Mouse (Mus musculus) neural tube, embryonic 12.5 days (tissue): ENCODE data around the gene Dppa3. TPM values are rescaled to one million over a fixed set of nuclear protein-coding genes. Genes with fewer than 3 reads are reported as not detected.
A peak's percentile ranks its signal among the peaks of the same experiment; 100 is the strongest.

Source experiments
- ATAC-seq: fragments of 200-750 bp; cut with Nextera tagmentation; 2 replicates; pipeline ENCODE4 v1.8.0; 2017; ENCODE audit warnings: low read depth, mild to moderate bottlenecking, moderate TSS enrichment, moderate library complexity; ENCODE audit not compliant: low FRiP score
- H3K27ac ChIP-seq: fragments of 300-500 bp; sonication (generic); 2 replicates; pipeline ENCODE4 v1.5.1; 2016
- H3K27me3 ChIP-seq: fragments of 300-500 bp; sonication (generic); replicated peaks from 2 replicates; pipeline ENCODE4 v1.6.1; 2016; ENCODE audit warnings: mild to moderate bottlenecking
- H3K36me3 ChIP-seq: fragments of 300-500 bp; sonication (generic); 2 replicates; pipeline ENCODE4 v1.6.1; 2016; ENCODE audit warnings: mild to moderate bottlenecking
- H3K4me1 ChIP-seq: fragments of 300-500 bp; sonication (generic); 2 replicates; pipeline ENCODE4 v1.6.1; 2016
- H3K4me2 ChIP-seq: fragments of 300-500 bp; sonication (generic); replicated peaks from 2 replicates; pipeline ENCODE4 v1.6.1; 2016; ENCODE audit warnings: mild to moderate bottlenecking
- H3K4me3 ChIP-seq: fragments of 300-500 bp; sonication (generic); 2 replicates; pipeline ENCODE4 v1.5.1; 2016
- H3K9ac ChIP-seq: fragments of 300-500 bp; sonication (generic); 2 replicates; pipeline ENCODE4 v1.6.1; 2016; ENCODE audit warnings: mild to moderate bottlenecking
- H3K9me3 ChIP-seq: fragments of 300-500 bp; sonication (generic); 2 replicates; pipeline ENCODE4 v1.6.1; 2016; ENCODE audit warnings: mild to moderate bottlenecking
- WGBS: fragments of 180-500 bp; shearing (Covaris S2); methylation state at CpG from one replicate; pipeline ENCODE4 v1.1.7; 2016; 5-methylcytosine and 5-hydroxymethylcytosine counted together
- polyA plus RNA-seq: library from polyadenylated mRNA; unstranded; fragments of >200 nt; fragmentation: Nextera tagmentation; extraction: Ambion mirVana; gene quantifications from 2 replicates; pipeline ENCODE4 v1.2.1, GENCODE M21; 2016

Gene Dppa3
- polyA plus RNA-seq = not detected in 2 replicates

DNA sequence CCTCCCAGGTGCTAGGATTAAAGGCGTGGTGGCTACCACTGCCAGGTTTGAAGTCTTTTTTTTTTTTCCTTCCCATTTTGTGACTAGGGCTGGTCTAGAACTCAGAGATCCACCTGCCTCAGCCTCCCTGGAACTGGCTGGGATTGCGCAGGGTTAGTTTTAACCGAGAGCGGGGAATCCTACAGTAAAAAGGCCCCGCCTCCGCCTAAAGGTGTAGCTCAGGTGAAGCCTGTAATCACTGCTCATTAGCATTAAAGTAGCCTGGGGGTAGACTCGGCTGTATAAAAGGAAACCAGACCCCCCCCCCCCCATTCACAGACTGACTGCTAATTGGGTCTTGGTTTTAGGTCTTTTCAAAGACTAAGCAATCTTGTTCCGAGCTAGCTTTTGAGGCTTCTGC is at the start of gene Dppa3:
TSS of gene Dppa3 (plus strand) at position 301 of the 400 bp plus-strand sequence.
- H3K9ac ChIP-seq = no peak within 1 kb of the TSS
- H3K9me3 ChIP-seq = 0 out of 2 replicates have a peak, but pooled peaks cover 4% of the 10 kb centered on the region
- no peak within 1 kb of the TSS for H3K4me2 ChIP-seq
- H3K27ac ChIP-seq = no peak within 1 kb of the TSS
- no peaks in the 10 kb centered on the region for H3K4me1 ChIP-seq
- H3K27me3 ChIP-seq = no peaks in the 10 kb centered on the region
- no peak for ATAC-seq
- H3K36me3 ChIP-seq = no peaks in the 10 kb centered on the region
- WGBS = 88% methylated on average over 8 of the region's 8 CpGs
- H3K4me3 ChIP-seq = no peak within 1 kb of the TSS

DNA sequence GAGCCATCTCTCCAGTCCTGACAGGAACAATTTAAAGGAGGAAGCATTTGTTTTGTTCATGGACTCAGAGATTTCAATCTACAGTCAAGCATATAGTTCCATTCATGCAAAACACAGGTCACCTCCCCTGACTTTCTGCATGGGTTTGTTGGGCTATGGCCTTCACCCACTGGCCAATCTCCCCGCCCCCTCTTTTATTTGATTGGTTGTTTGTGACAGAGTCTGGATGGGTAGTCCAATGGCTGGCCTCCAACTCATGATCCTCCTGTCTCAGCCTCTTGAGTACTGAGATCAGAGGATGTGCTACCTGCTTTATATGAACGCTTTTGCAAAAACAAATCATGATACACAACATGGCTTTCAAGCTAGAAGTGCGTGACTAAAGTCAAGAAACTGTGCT is 49.2 kb upstream of the Dppa3 start:
- no peak for ATAC-seq
- H3K9me3 ChIP-seq = no peaks in the 10 kb centered on the region
- H3K4me1 ChIP-seq = no peaks in the 10 kb centered on the region
- H3K27me3 ChIP-seq = no peaks in the 10 kb centered on the region
- no peak overlapping the region for H3K9ac ChIP-seq
- H3K27ac ChIP-seq = no peak overlapping the region
- H3K4me3 ChIP-seq = no peak overlapping the region
- 92% methylated on average over 3 of the region's 3 CpGs for WGBS
- no peaks in the 10 kb centered on the region for H3K36me3 ChIP-seq
- H3K4me2 ChIP-seq = no peak overlapping the region

DNA sequence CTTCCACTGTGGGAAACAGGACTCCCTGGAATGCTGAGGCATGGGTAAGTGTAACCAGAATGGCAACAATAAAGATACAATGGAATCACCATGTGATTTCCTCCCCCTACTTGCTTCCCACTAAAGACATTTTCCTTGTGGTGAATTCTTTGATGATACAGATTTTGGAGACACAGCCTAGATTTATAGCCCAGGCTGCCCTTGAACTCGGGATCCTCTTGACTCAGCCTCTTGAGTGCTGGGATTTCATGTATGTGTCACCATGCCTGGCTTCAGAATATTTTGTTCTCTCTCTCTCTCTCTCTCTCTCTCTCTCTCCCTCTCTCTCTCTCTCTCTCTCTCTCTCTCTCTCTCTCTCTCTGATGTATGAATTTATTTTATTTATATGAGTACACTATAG is 47.1 kb upstream of the Dppa3 start:
- H3K27ac ChIP-seq = no peak overlapping the region
- peaks cover 5% of the 10 kb centered on the region; the same call in 1 of the 2 replicates for H3K9me3 ChIP-seq
- ATAC-seq = no peak
- H3K36me3 ChIP-seq = no peaks in the 10 kb centered on the region
- H3K27me3 ChIP-seq = no peaks in the 10 kb centered on the region
- no peak overlapping the region for H3K4me2 ChIP-seq
- WGBS = 76% methylated on average over 1 of the region's 1 CpGs
- H3K4me3 ChIP-seq = no peak overlapping the region
- no peaks in the 10 kb centered on the region for H3K4me1 ChIP-seq
- H3K9ac ChIP-seq = no peak overlapping the region

DNA sequence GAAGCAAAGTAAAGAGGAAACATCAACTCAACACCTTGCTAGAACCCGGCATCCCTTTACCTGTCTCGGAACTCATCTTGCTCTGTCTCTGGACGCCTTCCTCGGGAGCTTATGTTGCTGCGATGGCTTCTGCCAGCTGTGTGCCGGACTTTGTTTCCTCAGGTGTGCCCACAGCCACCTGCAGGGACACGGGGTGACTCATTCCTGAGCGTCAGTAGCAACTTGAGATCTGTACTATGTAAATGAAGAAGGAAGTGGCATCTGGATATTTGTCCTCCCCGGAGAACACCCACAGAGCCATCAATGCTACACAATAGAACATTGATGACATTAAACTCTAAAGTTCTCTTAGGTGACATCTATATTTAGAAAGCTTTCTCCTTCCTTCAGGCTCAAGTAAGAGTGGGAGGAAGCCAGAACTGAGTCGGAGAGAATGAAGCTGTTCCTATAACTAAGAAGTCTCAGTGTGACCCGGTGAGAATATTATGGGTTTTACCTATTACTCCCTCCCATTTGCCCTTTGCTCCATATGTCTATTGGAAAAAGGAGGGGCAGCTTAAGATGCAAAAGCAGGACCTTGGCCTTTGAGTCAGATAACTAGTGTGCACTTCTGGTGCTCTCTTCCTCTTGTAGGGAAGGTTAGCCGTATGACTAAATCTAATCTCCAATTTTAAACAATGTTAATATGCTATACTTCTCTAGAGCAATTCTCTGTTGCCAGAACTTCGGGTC is 35.0 kb upstream of the Dppa3 start:
- Histone ChIP-seq H3K36me3 (no peaks in the 10 kb centered on the region), H3K9me3 (no peaks in the 10 kb centered on the region), H3K27me3 (no peaks in the 10 kb centered on the region), H3K4me2 (no peak overlapping the region), H3K27ac (no peak overlapping the region), H3K9ac (no peak overlapping the region), H3K4me1 (no peaks in the 10 kb centered on the region), H3K4me3 (no peak overlapping the region)
- ATAC-seq = no peak
- 87% methylated on average over 13 of the region's 13 CpGs for WGBS

DNA sequence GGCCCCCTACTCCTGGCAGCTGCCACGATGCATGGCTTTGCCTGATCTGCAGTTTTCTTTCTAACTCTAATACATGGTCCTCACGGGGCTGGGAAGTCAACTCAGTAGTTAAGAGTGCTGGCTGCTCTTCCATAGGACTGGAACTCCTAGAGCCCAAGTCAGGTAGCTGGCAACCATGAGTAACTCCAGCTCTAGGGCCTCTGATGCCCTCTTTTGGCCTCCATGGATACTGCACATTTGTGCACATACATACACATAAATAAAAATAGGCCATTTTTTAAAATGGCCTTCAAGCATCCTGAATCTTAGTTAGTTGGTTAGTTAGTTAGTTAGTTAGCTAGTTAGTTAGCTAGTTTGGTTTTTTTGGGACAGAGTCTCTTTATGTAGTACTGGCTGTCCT is 33.3 kb upstream of the Dppa3 start:
- Histone ChIP-seq H3K9ac (no peak overlapping the region), H3K36me3 (no peaks in the 10 kb centered on the region), H3K4me3 (no peak overlapping the region), H3K27ac (no peak overlapping the region), H3K27me3 (no peaks in the 10 kb centered on the region), H3K9me3 (no peaks in the 10 kb centered on the region), H3K4me1 (no peaks in the 10 kb centered on the region), H3K4me2 (no peak overlapping the region)
- WGBS = 87% methylated on average over 2 of the region's 2 CpGs
- no peak for ATAC-seq

DNA sequence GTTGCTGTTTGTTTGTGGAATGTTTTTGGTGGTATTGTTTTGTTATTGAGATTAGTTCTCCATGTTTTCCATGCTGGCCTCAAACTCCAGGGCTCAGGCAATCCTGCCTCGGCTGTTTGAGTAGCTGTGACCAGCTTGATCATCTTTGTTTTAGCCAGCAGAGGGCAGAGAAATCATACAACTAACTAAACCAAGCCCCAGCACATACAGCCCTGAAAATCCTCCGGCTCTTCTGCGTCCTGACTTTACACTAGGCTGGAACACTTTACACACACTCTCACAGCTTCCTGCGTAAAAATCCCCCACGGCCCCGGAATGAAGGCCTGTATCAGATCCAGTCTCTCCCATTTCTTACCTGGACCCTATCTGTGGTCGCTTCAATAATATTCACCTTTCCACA is 30.6 kb upstream of the Dppa3 start:
- Histone ChIP-seq H3K4me3 (no peak overlapping the region), H3K4me2 (no peak overlapping the region), H3K9ac (no peak overlapping the region), H3K9me3 (no peaks in the 10 kb centered on the region), H3K27ac (no peak overlapping the region), H3K4me1 (no peaks in the 10 kb centered on the region), H3K36me3 (no peaks in the 10 kb centered on the region), H3K27me3 (no peaks in the 10 kb centered on the region)
- 0 out of 2 replicates have a peak, but pooled peaks have one; percentile 21 for ATAC-seq
- WGBS = 46% methylated on average over 7 of the region's 7 CpGs

DNA sequence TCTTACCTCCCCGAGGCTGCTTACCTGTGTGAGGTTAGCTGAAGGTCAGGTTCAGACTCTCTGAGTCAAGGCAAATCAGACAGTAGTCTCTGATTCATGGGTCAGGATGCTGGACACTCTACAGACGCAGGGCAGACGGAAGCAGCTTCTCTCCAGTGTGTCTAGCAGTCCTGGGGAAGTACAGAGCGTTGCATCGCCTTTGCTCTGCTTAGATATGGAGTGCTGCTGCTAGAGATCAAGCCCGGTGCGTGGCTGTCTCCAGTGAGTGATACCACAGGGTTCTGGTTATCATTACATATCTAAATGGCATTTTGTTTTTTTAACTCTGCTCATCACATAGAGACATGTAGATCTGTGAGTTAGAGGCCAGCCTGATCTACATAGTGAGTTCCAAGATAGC is 29.6 kb upstream of the Dppa3 start:
- H3K4me3 ChIP-seq = no peak overlapping the region
- no peaks in the 10 kb centered on the region for H3K27me3 ChIP-seq
- H3K4me1 ChIP-seq = no peaks in the 10 kb centered on the region
- no peak overlapping the region for H3K27ac ChIP-seq
- 90% methylated on average over 7 of the region's 7 CpGs for WGBS
- no peaks in the 10 kb centered on the region for H3K9me3 ChIP-seq
- ATAC-seq = no peak
- no peak overlapping the region for H3K9ac ChIP-seq
- no peaks in the 10 kb centered on the region for H3K36me3 ChIP-seq
- H3K4me2 ChIP-seq = no peak overlapping the region

DNA sequence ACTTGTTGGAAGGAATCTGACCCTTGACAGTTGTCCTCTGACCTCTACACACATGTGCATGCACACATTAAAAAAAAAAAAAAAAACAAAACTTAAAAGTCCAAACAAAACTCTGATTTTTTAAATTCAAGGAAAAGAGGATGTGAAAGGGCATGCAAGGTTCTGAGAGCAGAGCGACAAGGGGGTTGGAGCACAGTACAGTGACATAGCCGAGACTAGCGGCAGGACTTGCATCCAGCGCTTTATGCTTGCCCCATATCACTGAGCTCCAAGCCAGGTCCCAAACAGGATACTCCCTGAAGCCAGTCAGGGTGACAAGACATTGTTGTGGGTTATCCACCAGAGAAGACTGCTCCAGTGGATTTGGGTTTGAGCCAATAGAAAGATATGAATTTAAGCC is 28.2 kb upstream of the Dppa3 start:
- ATAC-seq = no peak
- Histone ChIP-seq H3K4me2 (no peak overlapping the region), H3K4me1 (no peaks in the 10 kb centered on the region), H3K27me3 (no peaks in the 10 kb centered on the region), H3K36me3 (no peaks in the 10 kb centered on the region), H3K9ac (no peak overlapping the region), H3K27ac (no peak overlapping the region), H3K4me3 (no peak overlapping the region), H3K9me3 (no peaks in the 10 kb centered on the region)
- 97% methylated on average over 4 of the region's 4 CpGs for WGBS

DNA sequence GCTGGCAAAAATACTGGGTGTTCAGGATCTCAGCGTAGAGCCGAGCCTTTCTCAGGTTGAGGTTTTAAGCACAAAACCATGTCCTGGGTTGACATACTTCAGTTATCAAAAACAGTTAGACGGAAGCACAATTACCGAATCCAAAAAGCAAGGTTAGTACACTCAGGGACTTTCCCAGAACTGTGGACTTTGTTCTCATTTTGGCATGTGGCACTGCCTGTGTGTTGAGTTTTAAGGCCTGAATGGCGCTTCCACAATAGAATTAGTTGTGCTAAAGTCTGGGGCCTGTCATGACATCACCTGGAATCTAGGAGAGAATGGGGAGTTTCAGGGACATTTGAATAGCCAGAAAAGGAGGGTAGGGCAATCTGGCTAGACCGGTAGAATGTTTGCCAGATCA is 27.8 kb upstream of the Dppa3 start:
- H3K4me3 ChIP-seq = no peak overlapping the region
- no peaks in the 10 kb centered on the region for H3K27me3 ChIP-seq
- no peaks in the 10 kb centered on the region for H3K4me1 ChIP-seq
- no peaks in the 10 kb centered on the region for H3K9me3 ChIP-seq
- 90% methylated on average over 6 of the region's 6 CpGs for WGBS
- no peak overlapping the region for H3K4me2 ChIP-seq
- H3K27ac ChIP-seq = no peak overlapping the region
- no peak for ATAC-seq
- H3K9ac ChIP-seq = no peak overlapping the region
- H3K36me3 ChIP-seq = no peaks in the 10 kb centered on the region

DNA sequence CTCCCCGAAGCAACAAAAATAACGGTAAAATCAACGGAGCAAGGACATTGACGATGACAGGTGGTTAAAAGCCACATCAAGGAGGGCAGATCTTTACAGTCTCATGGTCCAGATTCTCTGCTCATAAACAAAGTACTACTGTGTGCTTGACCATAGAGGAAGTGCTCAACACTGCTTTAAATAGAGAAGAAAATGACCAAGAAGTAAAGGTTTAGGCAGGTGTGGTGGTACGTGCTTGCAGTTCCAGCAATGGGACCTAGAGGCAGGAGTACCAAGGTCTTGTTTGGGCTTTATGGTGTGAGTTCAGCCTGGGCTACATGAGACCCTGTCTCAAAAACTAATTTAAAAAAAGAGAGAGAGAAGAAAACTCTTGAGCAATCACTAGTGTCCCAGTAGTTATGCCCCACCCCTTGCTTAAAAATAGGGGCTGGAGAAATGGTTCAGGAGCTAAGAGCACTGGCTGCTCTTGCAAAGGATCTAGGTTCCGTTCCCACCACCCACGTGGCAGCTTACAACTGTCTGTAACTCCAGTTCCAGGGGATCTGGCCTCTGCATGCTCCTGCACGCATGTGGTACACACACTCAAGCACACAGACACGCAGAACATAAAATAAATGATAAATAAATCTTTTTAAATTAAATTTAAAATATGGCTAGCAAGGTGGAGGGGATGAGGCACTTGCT is 27.0 kb upstream of the Dppa3 start:
- H3K36me3 ChIP-seq = no peaks in the 10 kb centered on the region
- H3K4me3 ChIP-seq = no peak overlapping the region
- ATAC-seq = no peak
- no peak overlapping the region for H3K27ac ChIP-seq
- WGBS = 93% methylated on average over 9 of the region's 9 CpGs
- H3K9ac ChIP-seq = no peak overlapping the region
- no peaks in the 10 kb centered on the region for H3K4me1 ChIP-seq
- H3K4me2 ChIP-seq = no peak overlapping the region
- H3K9me3 ChIP-seq = no peaks in the 10 kb centered on the region
- no peaks in the 10 kb centered on the region for H3K27me3 ChIP-seq

DNA sequence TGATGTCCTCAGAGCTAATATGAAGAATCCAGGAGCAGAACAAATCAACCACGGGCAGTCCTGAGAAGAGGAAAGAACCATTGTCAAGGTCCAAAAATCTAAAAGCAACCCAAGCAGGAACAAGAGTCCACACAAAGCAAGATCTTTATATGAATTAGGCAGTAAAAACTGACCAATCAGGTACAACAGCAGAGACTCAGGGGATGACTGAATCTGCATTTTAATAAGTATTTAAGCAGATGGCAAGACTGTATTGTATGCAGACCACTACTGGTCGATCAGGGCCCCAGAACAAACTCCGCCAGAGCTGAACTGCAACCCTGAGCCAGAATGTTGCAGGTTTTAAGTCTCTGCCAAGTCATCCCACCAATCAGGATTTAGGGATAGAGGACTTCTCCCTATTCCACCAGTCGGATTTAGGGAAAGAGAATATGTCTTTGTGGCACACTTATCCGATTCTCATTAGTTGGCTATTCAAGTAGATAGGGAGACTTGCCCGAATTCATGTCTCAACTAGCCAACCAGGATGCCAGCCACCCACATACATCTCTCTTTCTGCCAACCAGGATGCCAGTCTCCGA is 26.1 kb upstream of the Dppa3 start:
- no peaks in the 10 kb centered on the region for H3K9me3 ChIP-seq
- H3K27ac ChIP-seq = no peak overlapping the region
- no peak for ATAC-seq
- H3K4me2 ChIP-seq = no peak overlapping the region
- H3K4me1 ChIP-seq = no peaks in the 10 kb centered on the region
- no peaks in the 10 kb centered on the region for H3K36me3 ChIP-seq
- H3K27me3 ChIP-seq = no peaks in the 10 kb centered on the region
- no peak overlapping the region for H3K4me3 ChIP-seq
- 81% methylated on average over 7 of the region's 7 CpGs for WGBS
- H3K9ac ChIP-seq = no peak overlapping the region

DNA sequence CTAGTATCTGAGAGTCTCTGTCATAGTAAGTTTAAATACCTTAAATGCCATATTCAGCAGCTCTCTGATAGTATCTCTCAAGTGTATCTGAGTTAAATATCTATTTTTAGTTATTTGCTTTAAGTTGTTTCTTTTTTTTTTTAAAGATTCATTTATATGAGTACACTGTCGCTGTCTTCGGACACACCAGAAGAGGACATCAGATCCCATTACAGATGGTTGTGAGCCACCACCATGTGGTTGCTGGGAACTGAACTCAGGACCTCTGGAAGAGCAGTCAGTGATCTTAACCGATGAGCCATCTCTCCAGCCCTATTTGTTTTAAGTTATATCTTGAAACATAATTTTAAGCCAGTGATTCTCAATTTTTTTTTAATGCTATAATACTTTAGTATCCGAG is 25.2 kb upstream of the Dppa3 start:
- H3K4me2 ChIP-seq = no peak overlapping the region
- no peak overlapping the region for H3K9ac ChIP-seq
- ATAC-seq = no peak
- no peaks in the 10 kb centered on the region for H3K36me3 ChIP-seq
- WGBS = 90% methylated on average over 4 of the region's 4 CpGs
- H3K4me3 ChIP-seq = no peak overlapping the region
- no peaks in the 10 kb centered on the region for H3K4me1 ChIP-seq
- no peak overlapping the region for H3K27ac ChIP-seq
- H3K27me3 ChIP-seq = no peaks in the 10 kb centered on the region
- H3K9me3 ChIP-seq = no peaks in the 10 kb centered on the region
